Mouse (Mus musculus) heart, embryonic 12.5 days (tissue): ENCODE data around the gene Arhgap21. TPM values are rescaled to one million over a fixed set of nuclear protein-coding genes. Genes with fewer than 3 reads are reported as not detected.

Experiments used
- ATAC-seq: fragments of 200-750 bp; cut with Nextera tagmentation; 2 replicates; pipeline ENCODE4 v1.8.0; 2017; ENCODE audit warnings: moderate TSS enrichment, moderate library complexity; ENCODE audit not compliant: insufficient number of reproducible peaks, low FRiP score
- H3K27ac ChIP-seq: fragments of 300-500 bp; sonication (generic); 2 replicates; pipeline ENCODE4 v1.5.1; 2016; ENCODE audit warnings: mild to moderate bottlenecking, moderate library complexity; ENCODE audit not compliant: poor library complexity, severe bottlenecking
- H3K27me3 ChIP-seq: fragments of 300-500 bp; sonication (generic); replicated peaks from 2 replicates; pipeline ENCODE4 v1.6.1; 2016; ENCODE audit warnings: mild to moderate bottlenecking, moderate library complexity
- H3K36me3 ChIP-seq: fragments of 300-500 bp; sonication (generic); 2 replicates; pipeline ENCODE4 v1.6.1; 2016; ENCODE audit warnings: mild to moderate bottlenecking, moderate library complexity
- H3K4me1 ChIP-seq: fragments of 300-500 bp; sonication (generic); replicated peaks from 2 replicates; pipeline ENCODE4 v1.6.1; 2016; ENCODE audit warnings: mild to moderate bottlenecking
- H3K4me2 ChIP-seq: fragments of 300-500 bp; sonication (generic); 2 replicates; pipeline ENCODE4 v1.6.1; 2016; ENCODE audit warnings: mild to moderate bottlenecking, moderate library complexity
- H3K4me3 ChIP-seq: fragments of 300-500 bp; sonication (generic); 2 replicates; pipeline ENCODE4 v1.5.1; 2016; ENCODE audit warnings: mild to moderate bottlenecking
- H3K9ac ChIP-seq: fragments of 300-500 bp; sonication (generic); 2 replicates; pipeline ENCODE4 v1.6.1; 2016; ENCODE audit warnings: mild to moderate bottlenecking, moderate library complexity
- H3K9me3 ChIP-seq: fragments of 300-500 bp; sonication (generic); replicated peaks from 2 replicates; pipeline ENCODE4 v1.6.1; 2016; ENCODE audit warnings: mild to moderate bottlenecking, moderate library complexity
- WGBS: fragments of 180-500 bp; shearing (Covaris S2); methylation state at CpG from one replicate; pipeline ENCODE4 v1.1.7; 2016; 5-methylcytosine and 5-hydroxymethylcytosine counted together
- polyA plus RNA-seq: library from polyadenylated mRNA; unstranded; fragments of >200 nt; fragmentation: Nextera tagmentation; extraction: Ambion mirVana; gene quantifications from 2 replicates; pipeline ENCODE4 v1.2.1, GENCODE M21; 2016

The Arhgap21 gene
- polyA plus RNA-seq, 1 experiment from 2014 or later: 28.2 TPM

DNA sequence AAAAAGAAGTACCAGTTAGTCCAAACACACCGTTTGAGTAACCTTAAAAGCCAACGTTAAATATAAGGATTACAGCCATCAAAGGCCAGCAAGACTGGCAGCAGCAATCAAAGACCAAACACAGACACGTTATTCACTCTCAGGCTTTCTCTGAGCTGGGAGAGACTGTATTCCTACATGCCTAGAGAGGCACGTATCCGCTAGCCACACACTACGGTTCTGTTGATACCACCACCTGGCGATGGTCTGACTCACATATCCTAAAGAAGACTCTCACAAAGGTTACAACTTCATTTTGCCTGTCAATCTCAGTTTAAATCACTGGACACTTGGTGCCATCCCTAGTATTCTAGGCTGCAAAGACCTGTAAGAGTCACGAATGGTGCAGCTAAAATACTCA, 13.3 kb downstream of the Arhgap21 start:
- no peak for ATAC-seq
- Histone ChIP-seq H3K9me3 (no peaks in the 10 kb centered on the region), H3K4me2 (no peak overlapping the region), H3K36me3 (no peaks in the 10 kb centered on the region), H3K9ac (no peak overlapping the region), H3K27me3 (no peaks in the 10 kb centered on the region), H3K4me1 (peaks cover 37% of the 10 kb centered on the region), H3K27ac (no peak overlapping the region), H3K4me3 (no peak overlapping the region)
- WGBS: 66% methylated on average over 8 of the region's 8 CpGs

- H3K9ac ChIP-seq: no peak overlapping the region
- WGBS: 54% methylated on average over 4 of the region's 4 CpGs
- no peak overlapping the region for H3K27ac ChIP-seq
- no peaks in the 10 kb centered on the region for H3K9me3 ChIP-seq
- no peak for ATAC-seq
- peaks cover 34% of the 10 kb centered on the region for H3K4me1 ChIP-seq
- no peak overlapping the region for H3K4me2 ChIP-seq
- no peak overlapping the region for H3K4me3 ChIP-seq
- no peaks in the 10 kb centered on the region for H3K27me3 ChIP-seq
- no peaks in the 10 kb centered on the region for H3K36me3 ChIP-seq
These were observed 16.0 kb downstream of the Arhgap21 start for GRCm38 (mm10) chr2:20952716-20953115.

- H3K4me3 ChIP-seq: no peak overlapping the region
- H3K9ac ChIP-seq: no peak overlapping the region
- no peak overlapping the region for H3K4me2 ChIP-seq
- ATAC-seq: no peak
- H3K27ac ChIP-seq: no peak overlapping the region
- H3K9me3 ChIP-seq: no peaks in the 10 kb centered on the region
- H3K4me1 ChIP-seq: peaks cover 37% of the 10 kb centered on the region
- WGBS: 72% methylated on average over 3 of the region's 3 CpGs
- no peaks in the 10 kb centered on the region for H3K27me3 ChIP-seq
- no peaks in the 10 kb centered on the region for H3K36me3 ChIP-seq
These were observed 19.5 kb downstream of the Arhgap21 start for GRCm38 (mm10) chr2:20949168-20949567.

DNA sequence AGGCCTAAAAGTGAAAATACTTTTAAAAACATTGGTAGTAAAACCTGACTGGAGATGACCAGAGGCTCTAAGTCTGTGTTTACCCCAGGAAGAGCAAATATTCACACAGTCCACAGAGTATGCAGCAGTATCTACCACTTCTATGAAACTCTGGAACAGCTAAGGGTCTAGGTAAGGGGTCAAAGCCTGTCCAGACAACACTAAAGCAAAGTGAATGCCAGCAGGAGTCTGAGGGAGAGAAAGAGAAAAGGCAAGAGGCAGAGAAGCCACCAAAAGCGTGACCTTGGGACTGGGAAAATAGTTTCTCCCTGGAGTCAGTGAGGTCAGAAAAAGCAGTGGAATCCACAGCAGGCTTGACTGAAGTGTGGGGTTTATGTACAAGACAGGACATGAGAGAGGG, 21.6 kb downstream of the Arhgap21 start:
- 56% methylated on average over 1 of the region's 1 CpGs for WGBS
- no peaks in the 10 kb centered on the region for H3K9me3 ChIP-seq

DNA sequence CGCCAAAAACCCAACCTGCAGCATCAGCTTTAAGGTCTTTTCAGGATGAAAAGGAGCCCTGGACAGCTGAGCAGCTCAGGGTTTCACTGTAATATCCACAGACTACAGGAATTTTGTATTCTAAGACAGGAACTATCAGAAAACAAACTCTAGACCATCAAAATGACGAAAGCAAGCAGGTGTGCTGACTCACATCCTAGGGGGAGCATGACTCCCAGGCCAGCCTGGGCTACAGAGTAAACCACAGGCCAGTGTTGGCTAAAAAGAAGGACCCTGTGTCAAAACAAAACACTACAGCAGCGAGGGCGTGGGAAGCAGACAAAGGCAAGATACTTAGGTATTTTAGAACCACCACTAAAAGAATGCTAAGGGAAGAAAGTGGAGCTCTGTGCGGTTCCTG, 23.1 kb downstream of the Arhgap21 start:
- Histone ChIP-seq H3K9ac (no peak overlapping the region), H3K4me2 (no peak overlapping the region), H3K4me1 (peaks cover 57% of the 10 kb centered on the region), H3K9me3 (no peaks in the 10 kb centered on the region), H3K36me3 (no peaks in the 10 kb centered on the region), H3K27me3 (no peaks in the 10 kb centered on the region), H3K4me3 (no peak overlapping the region), H3K27ac (no peak overlapping the region)
- WGBS: 92% methylated on average over 5 of the region's 5 CpGs
- no peak for ATAC-seq

More for the DNA sequence above, 21.6 kb downstream of the Arhgap21 start:
- Histone ChIP-seq H3K4me1 (peaks cover 54% of the 10 kb centered on the region), H3K36me3 (no peaks in the 10 kb centered on the region), H3K4me3 (no peak overlapping the region), H3K27me3 (no peaks in the 10 kb centered on the region), H3K9ac (peak overlapping the region; percentile 60; the same call in 1 of the 2 replicates), H3K27ac (peak overlapping the region; percentile 71; the same call in 1 of the 2 replicates), H3K4me2 (no peak overlapping the region)
- no peak for ATAC-seq

- ATAC-seq: no peak
- H3K27me3 ChIP-seq: no peaks in the 10 kb centered on the region
- whole genome bisulfite sequencing: 36% methylated on average over 7 of the region's 7 CpGs
- no peak overlapping the region for H3K4me2 ChIP-seq
- peak overlapping the region; percentile 37; the same call in 1 of the 2 replicates for H3K27ac ChIP-seq
- H3K9ac ChIP-seq: no peak overlapping the region
- H3K36me3 ChIP-seq: no peaks in the 10 kb centered on the region
- H3K9me3 ChIP-seq: no peaks in the 10 kb centered on the region
- H3K4me3 ChIP-seq: no peak overlapping the region
- H3K4me1 ChIP-seq: peaks cover 58% of the 10 kb centered on the region
These were observed 24.8 kb downstream of the Arhgap21 start for GRCm38 (mm10) chr2:20943730-20944454.

DNA sequence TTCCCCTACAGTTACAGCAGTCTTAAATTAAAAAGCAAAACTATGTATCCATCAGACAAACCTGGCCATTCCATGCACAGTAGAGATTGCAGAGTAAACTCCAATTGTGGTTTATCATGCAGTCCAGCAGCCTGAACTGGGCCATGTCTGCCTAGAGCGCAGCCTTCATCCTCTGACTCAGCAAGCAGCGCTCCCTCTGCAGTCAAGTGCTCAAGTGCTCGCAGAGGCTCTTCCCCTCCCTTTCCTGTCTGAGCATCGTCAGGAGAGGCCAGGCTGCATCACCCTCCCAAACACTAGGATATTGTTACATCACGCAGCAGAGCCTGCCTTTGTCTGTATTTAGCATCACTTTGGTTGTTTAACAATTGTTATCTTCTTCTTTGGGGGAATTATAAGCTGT, 25.5 kb downstream of the Arhgap21 start:
- no peak overlapping the region for H3K4me3 ChIP-seq
- H3K27ac ChIP-seq: peak overlapping the region; percentile 51
- peak; percentile 86 for ATAC-seq
- no peaks in the 10 kb centered on the region for H3K27me3 ChIP-seq
- no peaks in the 10 kb centered on the region for H3K9me3 ChIP-seq
- H3K4me2 ChIP-seq: peak overlapping the region; percentile 34; the same call in 1 of the 2 replicates
- H3K9ac ChIP-seq: no peak overlapping the region
- peaks cover 65% of the 10 kb centered on the region for H3K4me1 ChIP-seq
- 2% methylated on average over 5 of the region's 5 CpGs for WGBS
- no peaks in the 10 kb centered on the region for H3K36me3 ChIP-seq

- Histone ChIP-seq H3K4me2 (peak overlapping the region; percentile 36), H3K27me3 (no peaks in the 10 kb centered on the region), H3K4me3 (no peak overlapping the region), H3K27ac (peak overlapping the region; percentile 58), H3K9ac (no peak overlapping the region), H3K4me1 (peaks cover 67% of the 10 kb centered on the region), H3K9me3 (no peaks in the 10 kb centered on the region), H3K36me3 (no peaks in the 10 kb centered on the region)
- peak; percentile 52; the same call in 1 of the 2 replicates for ATAC-seq
- WGBS: 23% methylated on average over 10 of the region's 10 CpGs
These were observed 26.1 kb downstream of the Arhgap21 start for GRCm38 (mm10) chr2:20942434-20943198.

GRCm38 (mm10) chr2:20941105-20941504, 27.6 kb downstream of the Arhgap21 start:
- H3K9ac ChIP-seq: no peak overlapping the region
- H3K36me3 ChIP-seq: no peaks in the 10 kb centered on the region
- H3K4me3 ChIP-seq: no peak overlapping the region
- H3K4me1 ChIP-seq: peaks cover 76% of the 10 kb centered on the region
- H3K27me3 ChIP-seq: no peaks in the 10 kb centered on the region
- no peak overlapping the region for H3K27ac ChIP-seq
- ATAC-seq: no peak
- no peak overlapping the region for H3K4me2 ChIP-seq
- H3K9me3 ChIP-seq: no peaks in the 10 kb centered on the region

DNA sequence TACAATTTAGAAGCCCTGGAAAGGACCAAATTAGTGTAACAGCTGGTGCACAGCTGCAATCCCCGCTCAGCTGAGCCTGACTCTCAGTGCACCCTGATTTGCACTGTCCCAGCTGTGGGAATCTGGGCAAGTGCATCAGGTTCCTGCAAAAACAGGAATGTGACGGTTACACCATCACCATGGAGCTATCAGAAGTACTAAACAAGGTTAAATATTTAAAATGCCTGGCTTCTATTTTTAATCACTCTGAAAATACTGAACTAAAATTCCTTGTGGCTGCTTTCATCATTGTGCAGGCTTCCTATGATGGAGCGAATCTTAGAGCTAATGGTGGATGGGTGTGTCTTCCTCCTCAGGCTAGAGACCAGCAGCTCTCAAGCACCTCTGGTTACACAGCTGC, 29.3 kb downstream of the Arhgap21 start:
- Histone ChIP-seq H3K9ac (0 out of 2 replicates have a peak overlapping the region, but pooled peaks have one; percentile 10), H3K4me1 (peaks cover 79% of the 10 kb centered on the region), H3K36me3 (no peaks in the 10 kb centered on the region), H3K27me3 (no peaks in the 10 kb centered on the region), H3K4me2 (0 out of 2 replicates have a peak overlapping the region, but pooled peaks have one; percentile 29), H3K4me3 (no peak overlapping the region), H3K9me3 (no peaks in the 10 kb centered on the region), H3K27ac (peak overlapping the region; percentile 73)
- no peak for ATAC-seq
- 53% methylated on average over 3 of the region's 3 CpGs for WGBS

DNA sequence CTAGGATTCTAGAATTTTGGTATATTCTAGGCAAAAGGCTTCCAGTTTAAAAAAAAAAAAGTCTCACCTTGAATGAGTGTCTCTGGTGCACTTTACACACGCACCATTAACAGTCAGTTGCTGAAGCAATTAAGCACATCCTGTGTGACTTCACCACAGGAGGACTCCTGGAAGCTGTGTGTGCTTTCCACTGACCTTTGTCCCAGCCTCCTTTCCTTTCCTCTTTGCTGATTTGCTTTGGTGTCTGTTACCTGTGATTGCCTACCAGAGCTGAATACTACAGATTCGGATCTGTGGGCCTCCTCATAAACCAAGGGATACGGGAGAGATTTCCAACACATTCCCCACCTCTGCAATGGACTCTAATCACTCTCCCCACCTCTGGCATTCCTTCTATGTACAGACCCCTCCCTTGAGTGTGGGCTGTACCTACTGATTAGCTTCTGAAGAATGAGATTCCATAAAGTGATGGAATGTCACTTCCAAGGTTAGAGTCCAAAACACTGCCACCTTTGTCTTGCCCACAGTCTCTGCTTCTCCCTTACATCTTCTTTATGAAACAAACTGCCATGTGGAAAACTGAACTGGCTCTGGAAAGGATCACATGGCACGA, 32.0 kb downstream of the Arhgap21 start:
- Histone ChIP-seq H3K27me3 (no peaks in the 10 kb centered on the region), H3K4me1 (peaks cover 71% of the 10 kb centered on the region), H3K36me3 (no peaks in the 10 kb centered on the region), H3K4me2 (0 out of 2 replicates have a peak overlapping the region, but pooled peaks have one; percentile 6), H3K9me3 (no peaks in the 10 kb centered on the region), H3K27ac (peak overlapping the region; percentile 36), H3K9ac (no peak overlapping the region), H3K4me3 (no peak overlapping the region)
- no peak for ATAC-seq
- 31% methylated on average over 4 of the region's 4 CpGs for WGBS
